Mouse (Mus musculus) liver, embryonic 15.5 days (tissue): ENCODE results near the gene Col1a1. TPM values are rescaled to one million over a fixed set of nuclear protein-coding genes. Genes with fewer than 3 reads are reported as not detected.

ENCODE experiments used
- ATAC-seq: fragments of 200-750 bp; cut with Nextera tagmentation; 2 replicates; pipeline ENCODE4 v1.8.0; 2017; ENCODE audit warnings: moderate number of reproducible peaks, mild to moderate bottlenecking, moderate library complexity; ENCODE audit not compliant: insufficient read depth
- H3K27ac ChIP-seq: fragments of 300-500 bp; sonication (generic); replicated peaks from 2 replicates; pipeline ENCODE4 v1.5.1; 2015; ENCODE audit warnings: mild to moderate bottlenecking, inconsistent platforms
- H3K27me3 ChIP-seq: fragments of 300-500 bp; sonication (generic); 2 replicates; pipeline ENCODE4 v1.6.1; 2015; ENCODE audit warnings: mild to moderate bottlenecking, inconsistent platforms
- H3K36me3 ChIP-seq: fragments of 300-500 bp; sonication (generic); replicated peaks from 2 replicates; pipeline ENCODE4 v1.6.1; 2015; ENCODE audit warnings: moderate library complexity, mild to moderate bottlenecking, inconsistent platforms
- H3K4me1 ChIP-seq: fragments of 300-500 bp; sonication (generic); replicated peaks from 2 replicates; pipeline ENCODE4 v1.6.1; 2015; ENCODE audit warnings: inconsistent platforms
- H3K4me2 ChIP-seq: fragments of 300-500 bp; sonication (generic); 2 replicates; pipeline ENCODE4 v1.6.1; 2015; ENCODE audit warnings: moderate library complexity, mild to moderate bottlenecking, inconsistent platforms
- H3K4me3 ChIP-seq: fragments of 300-500 bp; sonication (generic); replicated peaks from 2 replicates; pipeline ENCODE4 v1.5.1; 2015; ENCODE audit warnings: mild to moderate bottlenecking, inconsistent platforms
- H3K9ac ChIP-seq: fragments of 300-500 bp; sonication (generic); 2 replicates; pipeline ENCODE4 v1.6.1; 2015; ENCODE audit warnings: moderate library complexity, mild to moderate bottlenecking, inconsistent platforms
- H3K9me3 ChIP-seq: fragments of 300-500 bp; sonication (generic); replicated peaks from 2 replicates; pipeline ENCODE4 v1.6.1; 2016; ENCODE audit warnings: inconsistent platforms
- WGBS: fragments of 180-500 bp; shearing (Covaris S2); methylation state at CpG from one replicate; pipeline ENCODE4 v1.1.7; 2015; ENCODE audit warnings: mixed read lengths; ENCODE audit not compliant: insufficient replicate concordance; 5-methylcytosine and 5-hydroxymethylcytosine counted together
- polyA plus RNA-seq: library from polyadenylated mRNA; unstranded; fragments of >200 nt; fragmentation: Nextera tagmentation; extraction: Ambion mirVana; gene quantifications from 2 replicates; pipeline ENCODE4 v1.2.1, GENCODE M21; 2015

Gene Col1a1
- polyA plus RNA-seq, 1 experiment from 2014 or later = 76.5 TPM

DNA sequence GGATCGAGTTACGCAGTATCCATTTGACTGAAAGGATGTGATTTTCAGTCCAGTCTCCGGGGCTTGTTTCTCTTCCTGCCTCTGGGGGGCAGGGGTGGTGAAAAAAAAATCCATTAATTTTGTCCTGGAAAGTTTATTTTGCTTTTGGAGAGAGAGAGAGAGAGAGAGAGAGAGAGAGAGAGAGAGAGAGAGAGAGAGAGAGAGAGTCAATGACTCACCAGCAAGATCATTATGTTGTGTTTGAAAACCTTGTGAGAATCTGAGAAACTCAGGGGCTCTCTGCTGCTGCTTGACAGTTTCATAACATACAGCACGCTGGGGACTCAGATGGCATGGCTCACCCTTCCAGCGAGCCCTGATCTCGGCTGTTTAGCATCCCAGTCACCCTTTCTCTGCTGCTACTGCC lies 15.0 kb upstream of the Col1a1 start:
- Histone ChIP-seq H3K27ac (no peak overlapping the region), H3K36me3 (no peaks in the 10 kb centered on the region), H3K9me3 (no peaks in the 10 kb centered on the region), H3K4me1 (no peaks in the 10 kb centered on the region), H3K27me3 (no peaks in the 10 kb centered on the region), H3K9ac (no peak overlapping the region), H3K4me2 (no peak overlapping the region), H3K4me3 (no peak overlapping the region)
- 39% methylated on average over 6 of the region's 6 CpGs for WGBS
- no peak for ATAC-seq

DNA sequence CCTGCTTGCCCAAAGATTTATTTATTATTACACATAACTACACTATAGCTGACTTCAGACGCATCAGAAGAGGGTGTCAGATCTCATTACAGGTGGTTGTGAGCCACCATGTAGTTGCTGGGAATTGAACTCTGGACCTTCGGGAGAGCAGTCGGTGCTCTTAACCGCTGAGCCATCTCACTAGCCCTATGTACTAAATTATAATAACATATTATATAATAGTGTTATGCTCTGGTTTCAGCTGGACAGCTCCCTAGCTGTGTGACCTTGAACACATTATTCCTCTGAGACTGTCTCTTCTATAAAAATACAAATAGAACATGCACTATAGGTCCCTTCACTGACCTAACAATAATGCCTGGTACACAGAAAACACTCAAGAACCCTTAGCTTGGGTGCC lies 11.0 kb upstream of the Col1a1 start:
- no peak for ATAC-seq
- Histone ChIP-seq H3K27me3 (peaks cover 8% of the 10 kb centered on the region), H3K36me3 (no peaks in the 10 kb centered on the region), H3K9ac (no peak overlapping the region), H3K4me3 (no peak overlapping the region), H3K27ac (no peak overlapping the region), H3K9me3 (no peaks in the 10 kb centered on the region), H3K4me2 (no peak overlapping the region), H3K4me1 (peaks cover 8% of the 10 kb centered on the region)
- 79% methylated on average over 4 of the region's 4 CpGs for WGBS

DNA sequence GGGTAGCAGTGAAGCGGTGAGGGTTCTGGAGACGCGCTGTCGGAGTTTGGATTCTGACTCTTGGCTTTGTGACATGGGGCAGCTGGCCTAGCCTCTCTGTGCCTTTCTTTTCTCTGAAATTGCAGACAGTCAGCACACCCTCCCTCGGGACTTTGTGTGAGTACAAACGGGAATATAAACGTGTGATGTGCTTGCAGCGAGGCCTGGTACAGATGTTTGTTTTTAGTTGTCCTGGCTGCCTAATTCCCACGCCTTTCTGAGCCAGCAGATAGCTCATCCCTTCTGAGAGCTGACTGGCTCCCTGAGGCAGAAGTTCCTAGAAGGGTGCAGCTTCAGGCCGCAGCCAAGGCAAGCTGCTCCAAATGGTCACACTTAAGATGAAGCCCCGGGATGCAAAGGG lies 9.6 kb upstream of the Col1a1 start:
- no peaks in the 10 kb centered on the region for H3K9me3 ChIP-seq
- peaks cover 8% of the 10 kb centered on the region for H3K4me1 ChIP-seq
- no peak overlapping the region for H3K4me2 ChIP-seq
- ATAC-seq = no peak
- H3K36me3 ChIP-seq = no peaks in the 10 kb centered on the region
- H3K27me3 ChIP-seq = peaks cover 9% of the 10 kb centered on the region
- no peak overlapping the region for H3K27ac ChIP-seq
- H3K9ac ChIP-seq = no peak overlapping the region
- WGBS = 52% methylated on average over 11 of the region's 11 CpGs
- H3K4me3 ChIP-seq = no peak overlapping the region

GRCm38 (mm10) chr11:94927771-94928291 lies 8.2 kb upstream of the Col1a1 start:
- no peak for ATAC-seq
- no peak overlapping the region for H3K4me3 ChIP-seq
- H3K4me2 ChIP-seq = no peak overlapping the region
- H3K27ac ChIP-seq = no peak overlapping the region
- H3K27me3 ChIP-seq = peaks cover 23% of the 10 kb centered on the region
- no peaks in the 10 kb centered on the region for H3K36me3 ChIP-seq
- no peaks in the 10 kb centered on the region for H3K9me3 ChIP-seq
- no peak overlapping the region for H3K9ac ChIP-seq
- H3K4me1 ChIP-seq = peaks cover 8% of the 10 kb centered on the region
- 22% methylated on average over 5 of the region's 5 CpGs for WGBS

DNA sequence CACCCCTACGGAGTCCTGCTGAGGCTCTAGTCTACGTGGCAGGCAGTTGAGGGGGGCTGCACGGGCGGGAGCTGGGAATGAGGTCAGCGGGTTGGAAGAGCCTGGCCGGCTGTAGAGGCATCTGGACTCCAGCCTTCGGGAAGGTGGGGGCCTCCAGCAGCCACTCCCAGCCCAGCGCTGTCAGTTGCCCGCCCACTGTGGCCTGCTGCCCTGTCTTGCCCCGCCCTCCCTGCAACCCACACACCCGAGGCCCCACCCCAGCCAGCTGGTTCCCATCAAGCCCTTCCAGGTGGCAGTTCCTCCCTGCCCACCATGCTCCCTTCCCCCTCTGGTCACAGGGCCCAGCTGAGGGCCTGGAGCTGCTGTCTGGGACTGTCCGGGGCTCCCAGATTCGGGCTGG lies 7.2 kb upstream of the Col1a1 start:
- Histone ChIP-seq H3K4me2 (peak overlapping the region; percentile 35), H3K9ac (no peak overlapping the region), H3K27me3 (peaks cover 33% of the 10 kb centered on the region), H3K4me3 (no peak overlapping the region), H3K4me1 (peaks cover 8% of the 10 kb centered on the region), H3K9me3 (no peaks in the 10 kb centered on the region), H3K36me3 (no peaks in the 10 kb centered on the region), H3K27ac (no peak overlapping the region)
- ATAC-seq = peak; percentile 80
- WGBS = 9% methylated on average over 13 of the region's 13 CpGs

DNA sequence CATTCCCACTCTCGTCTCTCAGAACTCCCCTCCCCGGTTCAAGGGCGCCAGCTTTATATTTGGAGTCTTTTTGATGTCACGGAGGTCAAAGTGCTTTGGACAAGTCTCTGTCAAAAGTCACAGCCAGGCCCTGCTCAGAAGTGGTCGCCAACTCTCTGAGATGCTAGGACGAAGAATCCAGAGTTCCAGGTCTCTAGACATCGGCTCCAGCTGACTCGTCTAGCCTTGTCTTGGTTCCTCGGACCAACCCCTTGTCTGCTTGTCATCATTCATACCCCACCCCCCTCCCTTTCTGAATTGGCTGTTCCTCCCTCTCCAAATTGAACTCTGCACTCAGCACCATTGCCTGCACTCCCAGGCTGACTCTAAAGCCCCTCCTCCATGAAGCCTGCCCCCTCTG lies 6.4 kb upstream of the Col1a1 start:
- H3K4me3 ChIP-seq = no peak overlapping the region
- WGBS = 43% methylated on average over 9 of the region's 9 CpGs
- peaks cover 8% of the 10 kb centered on the region for H3K4me1 ChIP-seq
- no peak overlapping the region for H3K27ac ChIP-seq
- H3K27me3 ChIP-seq = peaks cover 40% of the 10 kb centered on the region
- H3K36me3 ChIP-seq = no peaks in the 10 kb centered on the region
- no peak overlapping the region for H3K4me2 ChIP-seq
- H3K9ac ChIP-seq = no peak overlapping the region
- ATAC-seq = no peak
- no peaks in the 10 kb centered on the region for H3K9me3 ChIP-seq

DNA sequence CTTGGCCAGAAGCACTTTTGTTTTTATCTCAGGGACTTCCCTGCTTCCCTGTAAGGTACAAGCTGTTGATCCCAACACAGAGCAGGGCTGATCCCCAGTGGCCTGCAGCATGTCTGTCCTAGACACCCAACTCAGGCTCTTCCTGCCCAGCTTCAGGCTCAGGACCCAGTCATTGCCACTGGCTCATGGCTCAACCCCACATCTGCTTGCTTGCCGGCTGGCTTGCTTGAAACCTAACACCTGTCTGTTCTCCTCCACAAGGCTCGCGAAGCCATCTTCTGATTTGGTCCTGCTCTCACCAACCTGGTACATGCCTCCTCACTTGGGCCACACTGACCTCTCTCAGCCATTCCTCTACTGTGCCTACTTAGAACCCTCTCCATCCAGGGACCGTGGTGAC lies 5.9 kb upstream of the Col1a1 start:
- Histone ChIP-seq H3K27me3 (peaks cover 46% of the 10 kb centered on the region), H3K27ac (no peak overlapping the region), H3K9ac (no peak overlapping the region), H3K4me3 (no peak overlapping the region), H3K36me3 (no peaks in the 10 kb centered on the region), H3K4me2 (no peak overlapping the region), H3K4me1 (peaks cover 8% of the 10 kb centered on the region), H3K9me3 (no peaks in the 10 kb centered on the region)
- ATAC-seq = no peak
- 46% methylated on average over 4 of the region's 4 CpGs for WGBS

DNA sequence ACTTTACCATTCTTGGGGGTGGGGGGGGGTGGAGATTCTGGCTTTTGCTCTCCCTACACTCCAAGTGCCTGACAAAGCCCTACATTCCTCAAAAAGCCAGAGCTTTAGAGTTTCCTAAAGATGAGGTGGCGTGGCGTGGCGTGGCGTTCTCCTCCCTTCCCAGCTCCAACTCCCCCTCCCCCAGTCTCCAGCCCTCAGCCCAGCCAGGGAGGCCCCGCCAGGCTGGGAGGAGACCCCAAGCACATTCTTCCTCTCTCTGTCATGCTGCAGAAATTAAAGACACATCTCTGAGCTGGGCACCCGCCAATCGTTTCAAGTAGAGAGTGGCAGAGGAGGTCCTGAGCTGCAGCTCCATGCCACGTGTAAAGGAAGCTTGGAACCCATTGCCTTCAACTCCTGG lies 2.4 kb upstream of the Col1a1 start:
- H3K36me3 ChIP-seq = no peaks in the 10 kb centered on the region
- 25% methylated on average over 8 of the region's 8 CpGs for WGBS
- no peak overlapping the region for H3K4me3 ChIP-seq
- H3K27me3 ChIP-seq = peaks cover 73% of the 10 kb centered on the region
- H3K9me3 ChIP-seq = no peaks in the 10 kb centered on the region
- no peak for ATAC-seq
- no peak overlapping the region for H3K9ac ChIP-seq
- peaks cover 23% of the 10 kb centered on the region for H3K4me1 ChIP-seq
- no peak overlapping the region for H3K27ac ChIP-seq
- H3K4me2 ChIP-seq = no peak overlapping the region

DNA sequence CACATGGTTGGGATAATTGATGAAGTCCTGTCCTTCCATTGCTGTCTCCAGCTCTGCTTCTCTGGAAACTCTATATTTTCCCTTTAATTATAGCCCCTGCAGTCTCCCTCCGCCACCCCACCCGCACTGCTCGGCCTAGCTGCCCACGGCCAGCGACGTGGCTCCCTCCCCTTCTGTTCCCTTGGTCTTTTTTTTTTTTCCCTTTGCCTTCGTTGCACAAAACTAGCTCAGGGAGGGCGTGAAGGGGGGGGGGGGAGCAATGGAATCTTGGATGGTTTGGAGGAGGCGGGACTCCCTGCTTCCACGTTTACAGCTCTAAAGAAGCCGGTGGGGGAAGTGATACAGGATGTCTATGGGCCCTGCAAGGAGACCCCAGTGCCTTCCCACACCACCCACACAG lies 1.5 kb upstream of the Col1a1 start:
- Histone ChIP-seq H3K27me3 (peaks cover 82% of the 10 kb centered on the region), H3K4me1 (peaks cover 16% of the 10 kb centered on the region), H3K9me3 (no peaks in the 10 kb centered on the region), H3K4me3 (no peak overlapping the region), H3K9ac (no peak overlapping the region), H3K27ac (no peak overlapping the region), H3K36me3 (no peaks in the 10 kb centered on the region), H3K4me2 (no peak overlapping the region)
- WGBS = 37% methylated on average over 11 of the region's 11 CpGs
- no peak for ATAC-seq

- Histone ChIP-seq H3K4me3 (peak overlapping the region; percentile 33), H3K27me3 (peaks cover 100% of the 10 kb centered on the region), H3K9ac (no peak overlapping the region), H3K4me2 (peak overlapping the region; percentile 58), H3K9me3 (no peaks in the 10 kb centered on the region), H3K27ac (no peak overlapping the region), H3K36me3 (no peaks in the 10 kb centered on the region), H3K4me1 (peaks cover 16% of the 10 kb centered on the region)
- ATAC-seq = peak; percentile 53
- WGBS = under 1% methylated on average over 17 of the region's 17 CpGs
Observed at GRCm38 (mm10) chr11:94936851-94937295, 849 bp downstream of the Col1a1 start.

DNA sequence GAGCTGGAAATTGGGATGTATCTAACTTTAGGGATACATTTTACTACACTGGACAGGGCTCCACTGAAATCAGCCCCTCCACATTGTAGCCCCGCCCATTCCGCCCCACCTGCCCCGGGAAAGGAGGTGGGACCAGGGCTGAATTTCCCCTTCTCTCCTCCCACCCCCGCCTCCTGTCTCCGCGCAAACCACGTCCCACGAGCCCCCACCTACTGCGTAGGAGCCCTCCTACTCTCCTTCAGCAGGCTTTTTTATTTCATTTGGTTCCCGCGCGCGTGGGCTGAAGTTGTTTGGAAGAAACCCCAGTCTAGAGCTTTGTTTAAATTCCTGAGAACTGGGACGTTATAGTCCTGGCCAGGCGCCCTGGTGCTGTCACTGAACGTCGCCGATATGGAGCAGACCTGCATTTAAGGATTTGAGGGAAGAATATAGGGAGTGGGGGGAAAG lies 1.3 kb downstream of the Col1a1 start:
- ATAC-seq = peak; percentile 29; the same call in 1 of the 2 replicates
- Histone ChIP-seq H3K36me3 (no peaks in the 10 kb centered on the region), H3K9me3 (no peaks in the 10 kb centered on the region), H3K27me3 (peaks cover 100% of the 10 kb centered on the region), H3K9ac (no peak overlapping the region), H3K4me1 (peaks cover 16% of the 10 kb centered on the region), H3K4me2 (peak overlapping the region; percentile 58), H3K27ac (no peak overlapping the region), H3K4me3 (peak overlapping the region; percentile 33)
- under 1% methylated on average over 18 of the region's 18 CpGs for WGBS

DNA sequence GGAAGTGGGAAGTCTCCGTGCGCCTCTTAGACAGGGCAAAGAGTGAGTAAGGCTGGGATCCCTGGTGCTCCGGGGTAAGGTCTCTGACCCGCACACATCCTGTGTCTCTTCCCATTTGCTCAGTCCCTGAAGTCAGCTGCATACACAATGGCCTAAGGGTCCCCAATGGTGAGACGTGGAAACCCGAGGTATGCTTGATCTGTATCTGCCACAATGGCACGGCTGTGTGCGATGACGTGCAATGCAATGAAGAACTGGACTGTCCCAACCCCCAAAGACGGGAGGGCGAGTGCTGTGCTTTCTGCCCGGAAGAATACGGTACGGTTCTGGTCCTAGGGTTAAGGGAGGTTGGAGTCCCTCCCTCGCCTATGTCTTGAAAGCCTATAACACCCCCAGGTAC lies 1.8 kb downstream of the Col1a1 start:
- Histone ChIP-seq H3K4me2 (peak overlapping the region; percentile 58), H3K9me3 (no peaks in the 10 kb centered on the region), H3K36me3 (no peaks in the 10 kb centered on the region), H3K27me3 (peaks cover 99% of the 10 kb centered on the region), H3K27ac (no peak overlapping the region), H3K4me3 (peak overlapping the region; percentile 33), H3K9ac (no peak overlapping the region), H3K4me1 (peaks cover 16% of the 10 kb centered on the region)
- 3% methylated on average over 15 of the region's 15 CpGs for WGBS
- no peak for ATAC-seq
